ENCODE assay signal across 13 mouse cellular contexts in the genomic region with DNA sequence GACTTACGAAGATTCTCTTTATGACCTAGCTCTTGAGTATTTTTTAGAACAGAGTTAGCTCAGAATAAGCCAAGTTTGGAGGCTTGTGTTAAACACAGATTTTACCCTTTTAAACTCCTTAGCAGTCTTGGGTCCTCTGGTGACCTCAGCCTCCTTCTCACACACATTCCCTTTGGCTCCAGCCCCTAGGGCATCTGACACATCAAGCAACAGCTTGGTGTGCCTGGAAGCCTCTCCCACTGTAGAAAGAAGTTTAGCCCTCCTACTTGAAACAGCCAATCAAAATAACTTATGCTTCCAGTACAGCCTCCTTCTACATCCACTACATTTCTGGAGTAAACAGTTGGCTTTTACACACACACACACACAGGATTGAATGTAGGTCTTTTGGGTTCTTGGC. TPM values are rescaled to one million over a fixed set of nuclear protein-coding genes. Genes with fewer than 3 reads are reported as not detected.
A peak's percentile ranks its signal among the peaks of the same experiment; 100 is the strongest.
DNase-seq lines count a peak whose midpoint lies in the region; ATAC-seq and TF ChIP-seq lines count a peak whose summit lies in the region.
"Had no signal": no experiment of that assay in that cellular context is flagged by ENCODE, and none has a peak within 500 bp of the region (broad histone marks: within the 10 kb centered on the region; RNA-seq: fewer than 3 reads in every experiment).

No protein-coding gene starts in this region.

- no peak overlapping the region for H3K4me3 ChIP-seq in heart, embryonic 10.5 days
- no peak overlapping the region for H3K4me3 ChIP-seq in testis, adult 2 months (ENCODE audit: control insufficient read depth, low read depth, low read length)
- H3K4me3 ChIP-seq in lung, embryonic 14.5 days (ENCODE audit: low read depth, low read length) = no peak overlapping the region
- H3K4me3 ChIP-seq in midbrain, postnatal 0 days (ENCODE audit: low read depth, low read length) = no peak overlapping the region
- H3K4me3 ChIP-seq: midbrain, embryonic 10.5 days had no signal

- no peak for TF ChIP-seq CTCF in testis, adult 2 months (IDR thresholded peaks at IDR 0.05; ENCODE audit: control insufficient read depth, insufficient read depth, insufficient replicate concordance, low read depth, low read length)
- no peak for TF ChIP-seq CTCF in lung, embryonic 14.5 days (IDR thresholded peaks at IDR 0.05; ENCODE audit: low read depth)
- TF ChIP-seq CTCF in midbrain, postnatal 0 days (IDR thresholded peaks at IDR 0.05) = no peak

- H3K9ac ChIP-seq in lung, embryonic 14.5 days = no peak overlapping the region
- H3K9ac ChIP-seq in midbrain, postnatal 0 days (replicated peaks; ENCODE audit: low read length, poor library complexity, severe bottlenecking) = no peak overlapping the region
- H3K9ac ChIP-seq: limb, embryonic 13.5 days had no signal

- peaks cover 22% of the 10 kb centered on the region for H3K4me1 ChIP-seq in heart, embryonic 10.5 days
- peaks cover 14% of the 10 kb centered on the region for H3K4me1 ChIP-seq in testis, adult 2 months (ENCODE audit: control insufficient read depth, insufficient read depth, low read length)
- H3K4me1 ChIP-seq in lung, embryonic 14.5 days (ENCODE audit: insufficient read depth) = 0 out of 2 replicates have a peak, but pooled peaks cover 5% of the 10 kb centered on the region
- no peaks in the 10 kb centered on the region; the same call in 1 of the 2 replicates for H3K4me1 ChIP-seq in midbrain, postnatal 0 days (ENCODE audit: insufficient read depth, low read length)

- no peaks in the 10 kb centered on the region for H3K27me3 ChIP-seq in heart, embryonic 10.5 days (ENCODE audit: insufficient read depth, poor library complexity, severe bottlenecking)
- H3K27me3 ChIP-seq in testis, adult 2 months (ENCODE audit: control insufficient read depth, insufficient read depth, low read length) = no peaks in the 10 kb centered on the region
- no peaks in the 10 kb centered on the region for H3K27me3 ChIP-seq in lung, embryonic 14.5 days (ENCODE audit: insufficient read depth, low read length)
- no peaks in the 10 kb centered on the region for H3K27me3 ChIP-seq in midbrain, postnatal 0 days (ENCODE audit: insufficient read depth, low read length)
- H3K27me3 ChIP-seq: limb, embryonic 13.5 days had no signal

- no peak overlapping the region for H3K27ac ChIP-seq in heart, embryonic 10.5 days
- peak overlapping the region; percentile 80; the same call in 1 of the 2 replicates for H3K27ac ChIP-seq in testis, adult 2 months (ENCODE audit: control insufficient read depth, insufficient read depth, low read depth, low read length)
- H3K27ac ChIP-seq in lung, embryonic 14.5 days (ENCODE audit: low read depth) = 0 out of 2 replicates have a peak overlapping the region, but pooled peaks have one; percentile 1
- no peak overlapping the region for H3K27ac ChIP-seq in midbrain, postnatal 0 days (ENCODE audit: low read depth, low read length)
- H3K27ac ChIP-seq: limb, embryonic 13.5 days; midbrain, embryonic 10.5 days had no signal

- DNase-seq in heart, adult 18-20 months = peak; percentile 45 to 63
- no peak for DNase-seq in heart, embryonic 10.5 days (ENCODE audit: low spot score)
- no peak for DNase-seq in testis, postnatal 10 days (ENCODE audit: low spot score)
- peak; percentile 73 for DNase-seq in lung, embryonic 14.5 days
- DNase-seq in right cerebral cortex, postnatal 4 days = no peak
- no peak for DNase-seq in midbrain, postnatal 0 days (ENCODE audit: low spot score)
- DNase-seq in left cerebral cortex, adult 18-20 months (ENCODE audit: low spot score in 2 of 2) = no peak
- DNase-seq: adrenal gland, postnatal 10 days; embryo, embryonic 11 days had no signal

- H3K36me3 ChIP-seq in heart, embryonic 10.5 days = no peaks in the 10 kb centered on the region
- no peaks in the 10 kb centered on the region for H3K36me3 ChIP-seq in testis, adult 2 months (ENCODE audit: control insufficient read depth, insufficient read depth, low read length)
- no peaks in the 10 kb centered on the region for H3K36me3 ChIP-seq in lung, embryonic 14.5 days (ENCODE audit: insufficient read depth)
- no peaks in the 10 kb centered on the region for H3K36me3 ChIP-seq in midbrain, postnatal 0 days (ENCODE audit: insufficient read depth, low read length)
- H3K36me3 ChIP-seq: limb, embryonic 13.5 days; midbrain, embryonic 10.5 days had no signal

- no peak for TF ChIP-seq POLR2A in testis, adult 2 months (IDR thresholded peaks at IDR 0.05; ENCODE audit: control insufficient read depth, low read depth, low read length)

- ATAC-seq in lung, embryonic 14.5 days (ENCODE audit: insufficient read depth) = peak; percentile 26; the same call in 1 of the 2 replicates
- ATAC-seq in midbrain, postnatal 0 days (ENCODE audit: low FRiP score) = no peak
- ATAC-seq: intestine, postnatal 0 days had no signal

- no peaks in the 10 kb centered on the region for H3K9me3 ChIP-seq in heart, embryonic 10.5 days
- no peaks in the 10 kb centered on the region for H3K9me3 ChIP-seq in lung, embryonic 14.5 days (ENCODE audit: low read depth, low read length)
- H3K9me3 ChIP-seq in midbrain, postnatal 0 days (ENCODE audit: low read length) = no peaks in the 10 kb centered on the region
- H3K9me3 ChIP-seq: limb, embryonic 13.5 days; midbrain, embryonic 10.5 days had no signal

- no peak overlapping the region; the same call in 1 of the 2 replicates for H3K4me2 ChIP-seq in lung, embryonic 14.5 days
- H3K4me2 ChIP-seq in midbrain, postnatal 0 days (ENCODE audit: low read depth, low read length, poor library complexity, severe bottlenecking) = no peak overlapping the region
- H3K4me2 ChIP-seq: limb, embryonic 13.5 days had no signal

- whole genome bisulfite sequencing in heart, embryonic 10.5 days = 91% methylated on average over 1 of the region's 1 CpGs
- 60% methylated on average over 1 of the region's 1 CpGs for WGBS in lung, embryonic 14.5 days
- WGBS in midbrain, postnatal 0 days = 100% methylated on average over 1 of the region's 1 CpGs

RNA-seq across cellular contexts. Expression of a gene that starts 2.8 kb away (rescaled TPM):
- 10 to 100 TPM; 14.1 to 15.3 TPM for total RNA-seq in heart, adult 18-20 months (2021)
- polyA plus RNA-seq in heart, embryonic 10.5 days (2016; fragmentation: Nextera tagmentation; extraction: Ambion mirVana) = 6.7 and 8.3 TPM in 2 replicates
- polyA plus RNA-seq in testis, adult 2 months (2012; rRNA removed) = 23.3 and 28.3 TPM in 2 replicates
- 8.4 and 9.3 TPM in 2 replicates for polyA plus RNA-seq in lung, embryonic 14.5 days (2014; fragmentation: Nextera tagmentation; extraction: Ambion mirVana)
- total RNA-seq in midbrain, postnatal 0 days (2014; rRNA removed) = 36.8 and 39.0 TPM in 2 replicates
- 15.0 and 15.7 TPM in 2 replicates for polyA plus RNA-seq in midbrain, postnatal 0 days (2015; fragmentation: Nextera tagmentation; extraction: Ambion mirVana)
- total RNA-seq in left cerebral cortex, adult 18-20 months (2021) = 10 to 100 TPM; 14.3 to 15.2 TPM

Comparison
In these comparisons a context has a peak if more than half of its experiments do, and no peak if none do; other contexts are left out.
1. DNase-seq: peak in heart, adult 18-20 months (2 of 2) and lung, embryonic 14.5 days (single experiment); none in heart, embryonic 10.5 days (single experiment), testis, postnatal 10 days (single experiment), right cerebral cortex, postnatal 4 days (single experiment), midbrain, postnatal 0 days (single experiment) and left cerebral cortex, adult 18-20 months (0 of 2).
2. H3K27ac ChIP-seq: peak in testis, adult 2 months (single experiment) and lung, embryonic 14.5 days (single experiment); none in heart, embryonic 10.5 days (single experiment) and midbrain, postnatal 0 days (single experiment).